Mouse (Mus musculus) kidney, postnatal 4 days (tissue): ENCODE data around the gene Denr.

Experiments
- DNase-seq, 2 experiments: peaks; one replicate each; pipeline ENCODE4 v3.0.0; 2021; ENCODE audit warnings: mixed read lengths in 2 of 2

The Denr gene

GRCm38 (mm10) chr5:123973299-123974178 lies 66.6 kb downstream of the Denr start, which contains the start of gene Hip1r:
Hip1r (plus strand) TSS chr5:123973628.
- peak; percentile 88 to 93 for DNase-seq

- no peak for DNase-seq
Measured at GRCm38 (mm10) chr5:123974179-123974485, 67.2 kb downstream of the Denr start.

GRCm38 (mm10) chr5:123974616-123975111 lies 67.7 kb downstream of the Denr start:
- peak in 1 of 2 experiments; percentile 33 for DNase-seq

GRCm38 (mm10) chr5:123975668-123976180 lies 68.7 kb downstream of the Denr start:
- peak in 1 of 2 experiments; percentile 60 for DNase-seq

GRCm38 (mm10) chr5:123977231-123977630 lies 70.3 kb downstream of the Denr start:
- peak in 1 of 2 experiments; percentile 39 for DNase-seq

- no peak for DNase-seq
Measured at GRCm38 (mm10) chr5:123978131-123978530, 71.2 kb downstream of the Denr start.
